Mouse (Mus musculus): ENCODE results near the gene Baz1b.

DNA sequence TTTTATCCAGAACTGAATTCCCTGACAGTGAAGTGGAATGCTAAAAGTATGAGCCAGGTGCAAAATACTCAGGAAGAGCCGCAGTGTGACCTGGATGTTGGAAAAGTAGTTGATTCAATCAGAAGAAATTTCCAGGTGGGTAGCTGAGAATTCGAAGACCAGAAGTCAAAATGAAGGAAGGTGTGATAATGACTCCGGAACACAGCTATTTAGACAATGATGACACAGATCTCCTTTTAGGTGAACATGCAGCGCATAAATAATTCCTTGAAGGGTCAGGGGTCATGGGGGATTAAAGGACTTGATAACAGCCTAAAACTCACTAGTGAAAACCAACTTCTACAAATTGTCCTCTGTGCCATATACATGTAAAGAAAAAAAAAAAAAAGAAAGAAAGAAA lies 19.6 kb upstream of the Baz1b start:
- no peak for TF ChIP-seq POLR2A (IDR thresholded peaks at IDR 0.05; ENCODE audit: extremely low read depth, insufficient read depth, low read length)
- no peak for TF ChIP-seq CTCF (IDR thresholded peaks at IDR 0.05; ENCODE audit: low read depth, low read length)

Data from liver, adult 2 months (tissue).